Mouse (Mus musculus) heart, embryonic 11.5 days (tissue): Measurements from ENCODE around the gene Apex2. TPM values are rescaled to one million over a fixed set of nuclear protein-coding genes. Genes with fewer than 3 reads are reported as not detected.
A peak's percentile ranks its signal among the peaks of the same experiment; 100 is the strongest.
"Not testable (repeated sequence)": the region's sequence is repeated elsewhere in the genome, so short reads cannot be mapped to it uniquely, and the experiment has no call there.

Experiments used
- ATAC-seq: fragments of 200-750 bp; cut with Nextera tagmentation; replicated peaks from 2 replicates; pipeline ENCODE4 v1.8.0; 2017; ENCODE audit warnings: moderate library complexity; ENCODE audit not compliant: insufficient number of reproducible peaks, low FRiP score, low TSS enrichment
- H3K27ac ChIP-seq: fragments of 300-500 bp; sonication (generic); 2 replicates; pipeline ENCODE4 v1.5.1; 2014; ENCODE audit warnings: mild to moderate bottlenecking, low read depth, low read length
- H3K27me3 ChIP-seq: fragments of 300-500 bp; sonication (generic); 2 replicates; pipeline ENCODE4 v1.6.1; 2014; ENCODE audit warnings: mild to moderate bottlenecking, low read length, mixed read lengths; ENCODE audit not compliant: control insufficient read depth, insufficient read depth
- H3K36me3 ChIP-seq: fragments of 300-500 bp; sonication (generic); 2 replicates; pipeline ENCODE4 v1.6.1; 2014; ENCODE audit warnings: mild to moderate bottlenecking, low read length, moderate library complexity, mixed read lengths; ENCODE audit not compliant: control insufficient read depth, insufficient read depth
- H3K4me1 ChIP-seq: fragments of 300-500 bp; sonication (generic); 2 replicates; pipeline ENCODE4 v1.6.1; 2014; ENCODE audit warnings: low read length; ENCODE audit not compliant: control insufficient read depth, insufficient read depth
- H3K4me2 ChIP-seq: fragments of 300-500 bp; sonication (generic); 2 replicates; pipeline ENCODE4 v1.6.1; 2014; ENCODE audit warnings: mild to moderate bottlenecking, moderate library complexity
- H3K4me3 ChIP-seq: fragments of 300-500 bp; sonication (generic); 2 replicates; pipeline ENCODE4 v1.5.1; 2014; ENCODE audit warnings: low read depth, low read length
- H3K9ac ChIP-seq: fragments of 300-500 bp; sonication (generic); 2 replicates; pipeline ENCODE4 v1.6.1; 2014; ENCODE audit warnings: mild to moderate bottlenecking, low read depth, low read length, moderate library complexity
- H3K9me3 ChIP-seq: fragments of 300-500 bp; sonication (generic); replicated peaks from 2 replicates; pipeline ENCODE4 v1.6.1; 2016; ENCODE audit warnings: low read length; ENCODE audit not compliant: control insufficient read depth
- WGBS: fragments of 180-500 bp; shearing (Covaris S2); extraction: QIAGEN DNeasy Blood & Tissue Kit; methylation state at CpG from one replicate; pipeline ENCODE4 v1.1.7; 2014; ENCODE audit not compliant: insufficient replicate concordance; 5-methylcytosine and 5-hydroxymethylcytosine counted together
- polyA plus RNA-seq: library from polyadenylated mRNA; unstranded; fragments of >200 nt; fragmentation: Nextera tagmentation; extraction: Ambion mirVana; gene quantifications from 2 replicates; pipeline ENCODE4 v1.2.1, GENCODE M21; 2014

Apex2 gene
- polyA plus RNA-seq, 1 experiment from 2014 or later: 18.4 TPM

- H3K4me2 ChIP-seq: no peak overlapping the region
- ATAC-seq: no peak; the same call in 1 of the 2 replicates
- no peaks in the 10 kb centered on the region for H3K9me3 ChIP-seq
- no peak overlapping the region for H3K27ac ChIP-seq
- no peaks in the 10 kb centered on the region for H3K36me3 ChIP-seq
- H3K27me3 ChIP-seq: no peaks in the 10 kb centered on the region
- H3K4me3 ChIP-seq: no peak overlapping the region
- no peaks in the 10 kb centered on the region for H3K4me1 ChIP-seq
- no peak overlapping the region for H3K9ac ChIP-seq
Observed at GRCm38 (mm10) chrX:150516015-150516414, 73.7 kb downstream of the Apex2 start.

GRCm38 (mm10) chrX:150514127-150514526, 75.5 kb downstream of the Apex2 start:
- no peak overlapping the region for H3K9ac ChIP-seq
- no peak overlapping the region for H3K4me2 ChIP-seq
- 91% methylated on average over 1 of the region's 1 CpGs for WGBS

GRCm38 (mm10) chrX:150511274-150511673, 78.4 kb downstream of the Apex2 start:
- H3K4me3 ChIP-seq: no peak overlapping the region
- H3K36me3 ChIP-seq: no peaks in the 10 kb centered on the region
- ATAC-seq: no peak
- H3K9me3 ChIP-seq: no peaks in the 10 kb centered on the region
- no peaks in the 10 kb centered on the region for H3K27me3 ChIP-seq
- H3K27ac ChIP-seq: peak overlapping the region; percentile 66; the same call in 1 of the 2 replicates
- no peak overlapping the region for H3K9ac ChIP-seq
- no peaks in the 10 kb centered on the region for H3K4me1 ChIP-seq
- H3K4me2 ChIP-seq: no peak overlapping the region
- WGBS: 68% methylated on average over 6 of the region's 6 CpGs

More at GRCm38 (mm10) chrX:150514127-150514526, 75.5 kb downstream of the Apex2 start:
- no peak overlapping the region for H3K4me3 ChIP-seq
- H3K4me1 ChIP-seq: no peaks in the 10 kb centered on the region
- no peak overlapping the region for H3K27ac ChIP-seq
- ATAC-seq: no peak
- no peaks in the 10 kb centered on the region for H3K27me3 ChIP-seq
- no peaks in the 10 kb centered on the region for H3K9me3 ChIP-seq
- H3K36me3 ChIP-seq: no peaks in the 10 kb centered on the region

GRCm38 (mm10) chrX:150510631-150511030, 79.0 kb downstream of the Apex2 start:
- WGBS: 45% methylated on average over 4 of the region's 4 CpGs
- H3K9ac ChIP-seq: no peak overlapping the region
- no peak for ATAC-seq

GRCm38 (mm10) chrX:150508696-150509095, 81.0 kb downstream of the Apex2 start:
- no peaks in the 10 kb centered on the region for H3K27me3 ChIP-seq
- H3K9me3 ChIP-seq: no peaks in the 10 kb centered on the region
- 78% methylated on average over 6 of the region's 6 CpGs for WGBS
- no peak overlapping the region for H3K27ac ChIP-seq
- H3K9ac ChIP-seq: no peak overlapping the region
- no peak for ATAC-seq
- no peaks in the 10 kb centered on the region for H3K4me1 ChIP-seq
- no peaks in the 10 kb centered on the region for H3K36me3 ChIP-seq
- H3K4me2 ChIP-seq: no peak overlapping the region
- no peak overlapping the region for H3K4me3 ChIP-seq

More at GRCm38 (mm10) chrX:150510631-150511030, 79.0 kb downstream of the Apex2 start:
- H3K9me3 ChIP-seq: no peaks in the 10 kb centered on the region
- H3K4me3 ChIP-seq: no peak overlapping the region
- H3K27ac ChIP-seq: no peak overlapping the region
- no peaks in the 10 kb centered on the region for H3K36me3 ChIP-seq
- H3K4me2 ChIP-seq: no peak overlapping the region
- H3K27me3 ChIP-seq: no peaks in the 10 kb centered on the region
- no peaks in the 10 kb centered on the region for H3K4me1 ChIP-seq

GRCm38 (mm10) chrX:150487811-150488210, 101.9 kb downstream of the Apex2 start:
- H3K27ac ChIP-seq, H3K4me3 ChIP-seq, H3K27me3 ChIP-seq, H3K4me2 ChIP-seq, H3K4me1 ChIP-seq, H3K9me3 ChIP-seq, ATAC-seq, H3K9ac ChIP-seq, H3K36me3 ChIP-seq: not testable (repeated sequence)
- WGBS: 56% methylated on average over 1 of the region's 10 CpGs

GRCm38 (mm10) chrX:150486314-150487030, 103.2 kb downstream of the Apex2 start:
- H3K27ac ChIP-seq, H3K4me2 ChIP-seq, H3K27me3 ChIP-seq, ATAC-seq, H3K9me3 ChIP-seq, H3K4me1 ChIP-seq, H3K36me3 ChIP-seq, H3K9ac ChIP-seq, H3K4me3 ChIP-seq: not testable (repeated sequence)
- 53% methylated on average over 7 of the region's 22 CpGs for WGBS

GRCm38 (mm10) chrX:150477854-150478780, 111.6 kb downstream of the Apex2 start:
- H3K36me3 ChIP-seq: no peaks in the 10 kb centered on the region
- peak; percentile 93 for ATAC-seq
- peak overlapping the region; percentile 78 for H3K9ac ChIP-seq
- peak overlapping the region; percentile 45 for H3K4me2 ChIP-seq
- 1% methylated on average over 34 of the region's 34 CpGs for WGBS
- peak overlapping the region; percentile 48 for H3K4me3 ChIP-seq
- no peaks in the 10 kb centered on the region for H3K27me3 ChIP-seq
- no peaks in the 10 kb centered on the region for H3K4me1 ChIP-seq
- no peaks in the 10 kb centered on the region for H3K9me3 ChIP-seq
- H3K27ac ChIP-seq: peak overlapping the region; percentile 82
